Mouse (Mus musculus): ENCODE data around the gene Icam1. TPM values are rescaled to one million over a fixed set of nuclear protein-coding genes. Genes with fewer than 3 reads are reported as not detected.

The Icam1 gene
- polyA plus RNA-seq (2016; fragmentation: Nextera tagmentation; extraction: Ambion mirVana), result 8.8 and 8.9 TPM in 2 replicates

- Histone ChIP-seq H3K4me1 (replicated peaks) (peaks cover 11% of the 10 kb centered on the region), H3K9ac (replicated peaks) (peak within 1 kb of the TSS; percentile 42), H3K27me3 (peaks cover 62% of the 10 kb centered on the region), H3K4me2 (peak within 1 kb of the TSS; percentile 59), H3K9me3 (no peaks in the 10 kb centered on the region), H3K36me3 (no peaks in the 10 kb centered on the region), H3K4me3 (replicated peaks) (peak within 1 kb of the TSS; percentile 38), H3K27ac (0 out of 2 replicates have a peak within 1 kb of the TSS, but pooled peaks have one; percentile 20)
- ATAC-seq (ENCODE audit: insufficient number of reproducible peaks, insufficient read depth, low FRiP score, low TSS enrichment, low read depth), result 0 out of 2 replicates have a peak, but pooled peaks have one; percentile 21
- under 1% methylated on average over 30 of the region's 30 CpGs for WGBS
Observed at GRCm38 (mm10) chr9:21015571-21016130, at the start of gene Icam1. TSS of gene Icam1 (plus strand) at chr9:21015985.

- no peak overlapping the region for H3K4me3 ChIP-seq (replicated peaks)
- no peak overlapping the region for H3K4me2 ChIP-seq
- 82% methylated on average over 3 of the region's 3 CpGs for WGBS
- H3K27ac ChIP-seq, result no peak overlapping the region
- H3K27me3 ChIP-seq, result no peaks in the 10 kb centered on the region
- H3K36me3 ChIP-seq, result peaks cover 75% of the 10 kb centered on the region
- H3K9ac ChIP-seq (replicated peaks), result no peak overlapping the region
- ATAC-seq (ENCODE audit: insufficient number of reproducible peaks, insufficient read depth, low FRiP score, low TSS enrichment, low read depth), result no peak
- no peaks in the 10 kb centered on the region for H3K9me3 ChIP-seq
- H3K4me1 ChIP-seq (replicated peaks), result peaks cover 3% of the 10 kb centered on the region
Observed at GRCm38 (mm10) chr9:20966008-20966407, 49.8 kb upstream of the Icam1 start.

- Histone ChIP-seq H3K36me3 (peaks cover 75% of the 10 kb centered on the region), H3K9me3 (no peaks in the 10 kb centered on the region), H3K4me1 (replicated peaks) (peaks cover 10% of the 10 kb centered on the region), H3K4me3 (replicated peaks) (no peak overlapping the region), H3K27me3 (no peaks in the 10 kb centered on the region), H3K4me2 (no peak overlapping the region), H3K27ac (no peak overlapping the region), H3K9ac (replicated peaks) (no peak overlapping the region)
- WGBS, result 87% methylated on average over 5 of the region's 5 CpGs
- ATAC-seq (ENCODE audit: insufficient number of reproducible peaks, insufficient read depth, low FRiP score, low TSS enrichment, low read depth), result no peak
Observed at GRCm38 (mm10) chr9:20966747-20967146, 49.0 kb upstream of the Icam1 start.

DNA sequence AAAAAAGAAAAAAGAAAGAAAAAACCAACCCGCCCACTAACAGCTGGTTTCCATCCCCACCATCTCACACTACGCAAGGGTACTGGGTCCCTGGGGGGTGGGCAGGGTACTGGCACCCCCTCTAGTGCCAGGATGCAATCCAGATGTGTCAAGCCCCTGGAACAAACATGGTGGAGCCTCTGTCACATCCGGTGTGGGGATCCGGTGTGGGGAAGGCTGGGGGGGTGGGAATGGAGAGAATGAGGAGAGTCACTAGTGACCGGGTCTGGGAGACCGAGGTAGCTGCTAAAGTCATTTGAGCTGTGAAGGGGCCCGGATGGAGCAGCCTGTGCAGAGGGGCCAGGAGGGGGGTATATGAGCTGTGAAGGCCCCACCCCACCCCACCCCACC, 44.0 kb upstream of the Icam1 start:
- ATAC-seq (ENCODE audit: insufficient number of reproducible peaks, insufficient read depth, low FRiP score, low TSS enrichment, low read depth), result peak; percentile 72
- no peaks in the 10 kb centered on the region for H3K9me3 ChIP-seq
- peaks cover 36% of the 10 kb centered on the region for H3K36me3 ChIP-seq
- H3K4me1 ChIP-seq (replicated peaks), result peaks cover 47% of the 10 kb centered on the region
- peak overlapping the region; percentile 85 for H3K4me3 ChIP-seq (replicated peaks)
- WGBS, result 28% methylated on average over 7 of the region's 7 CpGs
- H3K27me3 ChIP-seq, result no peaks in the 10 kb centered on the region
- peak overlapping the region; percentile 95 for H3K27ac ChIP-seq
- peak overlapping the region; percentile 93 for H3K4me2 ChIP-seq
- H3K9ac ChIP-seq (replicated peaks), result peak overlapping the region; percentile 55

GRCm38 (mm10) chr9:20972141-20972992, 43.4 kb upstream of the Icam1 start:
- H3K4me3 ChIP-seq (replicated peaks), result peak overlapping the region; percentile 85
- WGBS, result 23% methylated on average over 28 of the region's 28 CpGs
- H3K9me3 ChIP-seq, result no peaks in the 10 kb centered on the region
- H3K4me2 ChIP-seq, result peak overlapping the region; percentile 93
- no peaks in the 10 kb centered on the region for H3K27me3 ChIP-seq
- H3K36me3 ChIP-seq, result peaks cover 29% of the 10 kb centered on the region
- peaks cover 53% of the 10 kb centered on the region for H3K4me1 ChIP-seq (replicated peaks)
- peak overlapping the region; percentile 95 for H3K27ac ChIP-seq
- peak overlapping the region; percentile 55 for H3K9ac ChIP-seq (replicated peaks)
- ATAC-seq (ENCODE audit: insufficient number of reproducible peaks, insufficient read depth, low FRiP score, low TSS enrichment, low read depth), result peak; percentile 43

GRCm38 (mm10) chr9:20973001-20973681, 42.6 kb upstream of the Icam1 start:
- Histone ChIP-seq H3K9ac (replicated peaks) (peak overlapping the region; percentile 55), H3K27ac (peak overlapping the region; percentile 95), H3K27me3 (no peaks in the 10 kb centered on the region), H3K4me3 (replicated peaks) (peak overlapping the region; percentile 85), H3K9me3 (no peaks in the 10 kb centered on the region), H3K36me3 (peaks cover 22% of the 10 kb centered on the region), H3K4me1 (replicated peaks) (peaks cover 54% of the 10 kb centered on the region), H3K4me2 (peak overlapping the region; percentile 93)
- ATAC-seq (ENCODE audit: insufficient number of reproducible peaks, insufficient read depth, low FRiP score, low TSS enrichment, low read depth), result no peak
- WGBS, result 71% methylated on average over 4 of the region's 4 CpGs

- H3K9ac ChIP-seq (replicated peaks), result peak overlapping the region; percentile 5; the same call in 1 of the 2 replicates
- H3K9me3 ChIP-seq, result no peaks in the 10 kb centered on the region
- peaks cover 54% of the 10 kb centered on the region for H3K4me1 ChIP-seq (replicated peaks)
- 47% methylated on average over 4 of the region's 6 CpGs for WGBS
- H3K27ac ChIP-seq, result peak overlapping the region; percentile 95
- ATAC-seq (ENCODE audit: insufficient number of reproducible peaks, insufficient read depth, low FRiP score, low TSS enrichment, low read depth), result no peak
- H3K27me3 ChIP-seq, result no peaks in the 10 kb centered on the region
- H3K4me3 ChIP-seq (replicated peaks), result peak overlapping the region; percentile 85
- H3K36me3 ChIP-seq, result peaks cover 16% of the 10 kb centered on the region
- H3K4me2 ChIP-seq, result peak overlapping the region; percentile 93
Observed at GRCm38 (mm10) chr9:20973682-20974075, 42.1 kb upstream of the Icam1 start.

DNA sequence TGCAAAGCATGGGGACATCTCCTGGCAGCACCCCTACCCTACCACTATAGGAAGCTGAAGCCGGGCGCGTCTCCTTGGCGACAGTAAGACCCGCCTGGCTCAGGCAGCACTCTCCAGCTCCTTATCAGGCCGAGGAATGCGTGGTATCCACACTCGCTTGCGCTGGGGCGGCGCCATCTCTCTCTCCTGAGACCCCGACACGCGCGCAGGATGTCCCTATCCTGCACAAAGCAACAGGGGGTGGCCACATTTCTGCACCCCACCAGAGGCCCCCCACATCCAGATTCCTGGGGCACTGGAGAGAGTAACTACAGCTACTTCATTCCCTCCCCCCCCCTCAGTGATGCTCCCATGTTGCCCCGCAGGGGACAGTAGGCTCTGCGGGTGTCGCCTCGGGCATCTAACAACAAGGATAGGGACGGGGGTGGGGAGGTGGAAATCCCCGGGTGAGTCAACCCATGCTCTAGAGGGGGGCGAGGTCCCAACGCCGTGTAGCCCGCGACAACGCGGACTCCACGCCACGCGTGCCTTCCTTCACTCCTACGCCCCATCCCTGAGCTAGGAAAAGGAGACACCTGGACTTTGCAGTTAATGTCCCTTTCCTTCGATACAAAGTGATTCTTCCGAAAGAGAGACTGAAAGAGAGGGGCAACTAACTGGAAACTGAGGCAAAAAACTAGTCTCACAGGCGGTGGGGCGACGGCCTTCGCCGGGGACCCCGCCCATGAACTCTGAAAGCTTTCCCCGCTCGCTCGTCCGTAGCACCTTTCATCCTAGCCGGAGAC, 40.2 kb upstream of the Icam1 start:
- H3K27me3 ChIP-seq, result no peaks in the 10 kb centered on the region
- no peak for ATAC-seq (ENCODE audit: insufficient number of reproducible peaks, insufficient read depth, low FRiP score, low TSS enrichment, low read depth)
- peak overlapping the region; percentile 85 for H3K4me3 ChIP-seq (replicated peaks)
- peaks cover 1% of the 10 kb centered on the region; the same call in 1 of the 2 replicates for H3K36me3 ChIP-seq
- H3K4me1 ChIP-seq (replicated peaks), result peaks cover 54% of the 10 kb centered on the region
- H3K27ac ChIP-seq, result peak overlapping the region; percentile 99
- H3K4me2 ChIP-seq, result peak overlapping the region; percentile 93
- peak overlapping the region; percentile 91 for H3K9ac ChIP-seq (replicated peaks)
- no peaks in the 10 kb centered on the region for H3K9me3 ChIP-seq
- under 1% methylated on average over 45 of the region's 45 CpGs for WGBS

GRCm38 (mm10) chr9:20976216-20976960, 39.4 kb upstream of the Icam1 start, which contains the start of gene S1pr2:
TSS of gene S1pr2 (minus strand) at chr9:20976781.
- no peaks in the 10 kb centered on the region for H3K9me3 ChIP-seq
- H3K27me3 ChIP-seq, result no peaks in the 10 kb centered on the region
- ATAC-seq (ENCODE audit: insufficient number of reproducible peaks, insufficient read depth, low FRiP score, low TSS enrichment, low read depth), result peak; percentile 82
- peak within 1 kb of the TSS; percentile 93 for H3K4me2 ChIP-seq
- peak within 1 kb of the TSS; percentile 85 for H3K4me3 ChIP-seq (replicated peaks)
- no peaks in the 10 kb centered on the region for H3K36me3 ChIP-seq
- H3K9ac ChIP-seq (replicated peaks), result peak within 1 kb of the TSS; percentile 91
- H3K4me1 ChIP-seq (replicated peaks), result peaks cover 47% of the 10 kb centered on the region
- H3K27ac ChIP-seq, result peak within 1 kb of the TSS; percentile 99
- under 1% methylated on average over 45 of the region's 47 CpGs for WGBS

Measured in limb, embryonic 12.5 days (tissue).